Mouse (Mus musculus): ENCODE data around the gene Ddhd1.

DNA sequence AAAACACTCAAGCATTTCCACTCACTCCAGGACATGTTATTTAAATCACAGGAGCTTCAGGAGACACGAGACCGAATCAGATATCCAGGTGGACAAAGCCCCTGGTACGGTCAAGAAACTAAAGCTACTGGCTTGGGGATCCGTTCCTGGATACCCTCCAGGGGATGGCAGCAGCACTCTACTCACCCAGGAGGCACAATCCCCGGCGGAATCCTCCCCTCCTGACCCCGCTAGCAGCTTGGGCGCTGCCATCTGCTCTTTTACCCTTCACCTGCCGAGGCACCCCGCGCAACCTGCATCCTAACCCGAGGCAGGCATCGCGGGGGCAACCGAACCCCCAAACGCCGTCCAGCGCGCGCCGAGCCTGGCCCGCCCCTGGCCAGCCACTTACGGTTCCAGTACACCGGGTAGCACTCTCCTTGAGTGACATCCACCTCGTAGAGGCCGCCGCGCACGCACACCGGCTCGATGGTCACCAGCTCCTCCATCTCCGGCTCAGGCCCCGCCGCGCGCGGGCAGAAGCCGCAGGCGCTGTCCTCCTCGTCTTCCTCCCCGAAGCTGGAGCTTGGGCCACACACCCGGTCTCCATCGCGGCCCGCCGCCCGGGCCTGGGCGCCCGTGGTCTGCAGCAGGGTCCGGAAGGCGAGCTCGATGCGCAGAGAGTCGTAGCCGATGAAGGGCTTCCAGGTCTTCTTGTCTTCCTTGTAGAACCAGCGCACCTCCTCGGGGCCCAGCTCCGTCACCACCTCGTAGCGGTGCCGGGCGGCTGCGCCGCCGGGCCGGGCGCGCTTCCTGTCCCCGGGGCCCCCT is 907 bp downstream of the Ddhd1 start:
- TF ChIP-seq POLR2A (IDR thresholded peaks at IDR 0.05; ENCODE audit: borderline replicate concordance, extremely low read depth, insufficient read depth, insufficient read length, poor library complexity, severe bottlenecking) (no peak), CTCF (IDR thresholded peaks at IDR 0.05; ENCODE audit: borderline replicate concordance, extremely low read depth, insufficient read depth, insufficient read length) (no peak)
